Mouse (Mus musculus) myocyte (in vitro differentiated cells): ENCODE measurements at regions not wholly inside any gene's neighbourhood (a gene's known extent, or its start where the extent isn't known, plus 50 kb on each side); places are given as distances from the start of the nearest gene placed in this dataset.

Source experiments
- E2F4 ChIP-seq: IDR thresholded peaks from one replicate; pipeline ENCODE4 v1.6.1; 2011; ENCODE audit warnings: mild to moderate bottlenecking, control low read depth, moderate library complexity; ENCODE audit not compliant: insufficient read depth
- MAX ChIP-seq: IDR thresholded peaks from one replicate; pipeline ENCODE4 v1.6.1; 2011; ENCODE audit warnings: low read depth, mild to moderate bottlenecking, control low read depth
- MYOD1 ChIP-seq, 3 experiments: IDR thresholded peaks; one replicate each; pipeline ENCODE4 v1.6.1; 2011; ENCODE audit warnings: control low read depth in 2 of 3, low read depth in 2 of 3, mild to moderate bottlenecking in 2 of 3, moderate library complexity in 1 of 3; ENCODE audit not compliant: insufficient read length in 2 of 3, control insufficient read depth in 1 of 3
- POLR2A ChIP-seq: IDR thresholded peaks from one replicate; pipeline ENCODE4 v1.6.1; 2011; ENCODE audit warnings: low read depth, mild to moderate bottlenecking, control low read depth, moderate library complexity; ENCODE audit not compliant: insufficient read length
- POLR2AphosphoS2 ChIP-seq: IDR thresholded peaks from one replicate; pipeline ENCODE4 v1.6.1; 2011; ENCODE audit warnings: low read depth, control low read depth; ENCODE audit not compliant: insufficient read length
- REST ChIP-seq: IDR thresholded peaks from one replicate; pipeline ENCODE4 v1.6.1; 2011; ENCODE audit warnings: mild to moderate bottlenecking, control low read depth, moderate library complexity; ENCODE audit not compliant: insufficient read depth, insufficient read length
- USF1 ChIP-seq: IDR thresholded peaks from one replicate; pipeline ENCODE4 v1.6.1; 2011; ENCODE audit warnings: low read depth, mild to moderate bottlenecking, control low read depth, moderate library complexity

GRCm38 (mm10) chr4:72674006-72674405 is 178.4 kb downstream of the Aldoart1 start:
- TF ChIP-seq MAX = no peak
- no peak for TF ChIP-seq POLR2A
- TF ChIP-seq MYOD1 (IDR thresholded peaks at IDR 0.05; ENCODE audit: control insufficient read depth in 1 of 3, insufficient read length in 2 of 3, low read depth in 2 of 3) = peak in 1 of 3 experiments; percentile 26
- TF ChIP-seq USF1 = no peak
- TF ChIP-seq E2F4 = no peak
- no peak for TF ChIP-seq POLR2AphosphoS2
- no peak for TF ChIP-seq REST
